Mouse (Mus musculus): ENCODE results near the gene Shroom3. TPM values are rescaled to one million over a fixed set of nuclear protein-coding genes. Genes with fewer than 3 reads are reported as not detected.
A peak's percentile ranks its signal among the peaks of the same experiment; 100 is the strongest.

Gene Shroom3
- total RNA-seq, 4 experiments from 2014 or later = 0.29 to 1.0 (median 0.81) TPM

GRCm38 (mm10) chr5:92924851-92925477 is 241.7 kb downstream of the Shroom3 start:
- no peak for DNase-seq (ENCODE audit: low spot score in 2 of 2)

- DNase-seq (ENCODE audit: low spot score in 2 of 2) = no peak
Measured at GRCm38 (mm10) chr5:92927667-92928066, 244.4 kb downstream of the Shroom3 start.

- DNase-seq (ENCODE audit: low spot score in 2 of 2) = no peak
Measured at GRCm38 (mm10) chr5:92930557-92930956, 247.3 kb downstream of the Shroom3 start.

GRCm38 (mm10) chr5:92931298-92931697 is 248.1 kb downstream of the Shroom3 start:
- no peak for DNase-seq (ENCODE audit: low spot score in 2 of 2)

- DNase-seq (ENCODE audit: low spot score in 2 of 2) = no peak
Measured at GRCm38 (mm10) chr5:92933010-92933409, 249.8 kb downstream of the Shroom3 start.

- DNase-seq (ENCODE audit: low spot score in 2 of 2) = no peak
Measured at GRCm38 (mm10) chr5:92933599-92934217, 250.5 kb downstream of the Shroom3 start.

- no peak for DNase-seq (ENCODE audit: low spot score in 2 of 2)
Measured at GRCm38 (mm10) chr5:92934269-92934939, 251.2 kb downstream of the Shroom3 start.

GRCm38 (mm10) chr5:92935883-92936282 is 252.6 kb downstream of the Shroom3 start:
- no peak for DNase-seq (ENCODE audit: low spot score in 2 of 2)

GRCm38 (mm10) chr5:92937701-92938100 is 254.5 kb downstream of the Shroom3 start:
- no peak for DNase-seq (ENCODE audit: low spot score in 2 of 2)

- DNase-seq (ENCODE audit: low spot score in 2 of 2) = no peak
Measured at GRCm38 (mm10) chr5:92939246-92939995, 256.2 kb downstream of the Shroom3 start.

GRCm38 (mm10) chr5:92942166-92942565 is 258.9 kb downstream of the Shroom3 start:
- no peak for DNase-seq (ENCODE audit: low spot score in 2 of 2)

GRCm38 (mm10) chr5:92942577-92942976 is 259.3 kb downstream of the Shroom3 start:
- no peak for DNase-seq (ENCODE audit: low spot score in 2 of 2)

GRCm38 (mm10) chr5:92944867-92945266 is 261.6 kb downstream of the Shroom3 start:
- DNase-seq (ENCODE audit: low spot score in 2 of 2) = no peak

- DNase-seq (ENCODE audit: low spot score in 2 of 2) = no peak
Measured at GRCm38 (mm10) chr5:92948972-92949745, 265.9 kb downstream of the Shroom3 start.

GRCm38 (mm10) chr5:92950583-92950982 is 267.3 kb downstream of the Shroom3 start:
- no peak for DNase-seq (ENCODE audit: low spot score in 2 of 2)

GRCm38 (mm10) chr5:92951079-92951478 is 267.8 kb downstream of the Shroom3 start:
- no peak for DNase-seq (ENCODE audit: low spot score in 2 of 2)

GRCm38 (mm10) chr5:92953865-92954264 is 270.6 kb downstream of the Shroom3 start:
- no peak for DNase-seq (ENCODE audit: low spot score in 2 of 2)

- DNase-seq (ENCODE audit: low spot score in 2 of 2) = peak; percentile 36 to 49
Measured at GRCm38 (mm10) chr5:92954323-92954722, 271.1 kb downstream of the Shroom3 start.

- DNase-seq (ENCODE audit: low spot score in 2 of 2) = no peak
Measured at GRCm38 (mm10) chr5:92954827-92955475, 271.7 kb downstream of the Shroom3 start.

GRCm38 (mm10) chr5:92959287-92959686 is 276.1 kb downstream of the Shroom3 start:
- DNase-seq (ENCODE audit: low spot score in 2 of 2) = no peak

GRCm38 (mm10) chr5:92959708-92960107 is 276.5 kb downstream of the Shroom3 start:
- no peak for DNase-seq (ENCODE audit: low spot score in 2 of 2)
